Mouse (Mus musculus) embryo, embryonic 11 days (tissue): ENCODE measurements at regions not wholly inside any gene's neighbourhood (a gene's known extent, or its start where the extent isn't known, plus 50 kb on each side); places are given as distances from the start of the nearest gene placed in this dataset.

Experiments
- DNase-seq: peaks from one replicate; pipeline ENCODE4 v3.0.0-alpha.2; 2015

DNA sequence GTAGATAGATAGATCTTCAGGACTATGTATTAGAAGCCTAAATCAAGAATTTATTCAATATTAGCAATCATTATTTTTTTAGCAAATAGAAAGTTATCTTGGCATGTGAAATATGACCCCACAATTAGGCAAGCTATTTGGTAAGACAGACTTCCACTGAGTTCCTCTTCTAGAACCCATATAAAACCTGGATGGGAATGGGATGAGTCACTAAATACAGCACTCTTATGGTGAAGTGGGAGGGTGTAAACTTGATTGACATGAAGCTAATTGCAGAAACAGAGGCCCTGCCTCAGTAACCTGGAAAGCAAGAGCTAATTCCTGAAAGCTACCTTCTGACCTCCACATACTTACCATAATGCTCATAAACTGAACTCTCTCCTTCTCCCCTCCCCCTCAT lies 723.2 kb upstream of the Zeb2 start:
- DNase-seq = no peak

DNA sequence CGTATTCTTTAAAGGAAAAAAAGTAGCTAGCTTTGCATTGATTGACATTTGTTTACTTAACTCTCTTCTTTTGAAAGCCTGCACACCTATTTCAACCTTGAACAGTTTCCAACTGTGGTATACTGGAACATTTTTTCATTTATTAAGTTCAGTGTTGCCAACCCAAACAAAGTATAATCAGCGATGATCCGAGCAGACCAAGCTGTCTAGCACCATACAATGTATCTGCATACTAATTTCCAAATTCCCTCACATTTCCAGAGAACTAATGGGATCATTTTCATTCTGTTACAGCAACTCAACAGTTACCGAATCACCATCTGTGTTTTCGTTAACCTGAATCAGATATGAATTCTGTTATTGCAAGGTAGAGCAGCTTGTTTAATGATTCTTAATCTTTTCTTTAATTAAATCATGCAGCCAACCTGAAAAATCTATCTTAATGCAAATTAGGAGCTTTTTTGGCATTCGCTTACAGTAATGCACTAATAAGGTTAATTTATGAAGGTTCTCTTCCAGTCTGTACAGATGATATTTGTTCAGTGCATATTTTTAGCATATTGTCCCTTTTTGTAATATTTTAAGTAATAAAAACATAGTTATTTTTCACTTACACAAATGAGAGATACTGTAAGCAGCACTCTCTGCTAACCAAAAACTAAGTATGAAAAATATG lies 719.5 kb upstream of the Zeb2 start:
- DNase-seq = no peak

DNA sequence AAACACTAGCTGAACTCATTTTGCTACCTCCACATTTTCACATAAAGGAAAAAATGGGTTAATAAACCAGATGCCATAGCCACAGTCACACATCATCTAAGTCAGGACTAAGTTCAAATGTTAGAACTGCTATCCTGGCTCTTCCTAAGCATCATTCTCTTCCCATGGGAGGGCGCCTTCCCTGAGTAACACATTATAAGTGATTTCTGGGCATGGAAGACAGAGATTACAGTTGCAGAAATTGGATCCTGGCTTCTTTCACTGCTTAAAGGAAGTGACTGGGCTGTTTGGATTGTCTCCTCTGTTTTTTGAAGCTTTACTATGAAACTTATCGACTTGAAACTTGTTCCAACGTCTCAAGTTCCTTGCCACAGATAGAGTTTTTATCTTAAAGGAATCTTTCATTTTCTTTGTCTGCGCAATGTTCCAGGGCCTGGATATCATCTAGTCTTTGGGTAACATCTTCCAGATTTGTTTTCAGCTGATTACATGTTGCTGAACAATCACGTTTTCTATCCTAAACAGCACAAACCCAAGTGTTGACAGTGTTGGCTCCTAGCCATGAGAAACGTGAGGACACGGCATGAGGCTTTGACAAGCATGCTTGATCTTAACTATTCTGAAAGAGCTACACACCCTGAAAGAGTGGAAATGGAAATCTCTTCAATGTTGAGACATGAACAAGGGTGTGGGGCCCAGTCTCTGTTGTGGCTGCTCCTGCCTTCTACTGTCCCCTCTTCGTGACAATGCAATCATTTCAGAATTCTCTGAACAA lies 700.9 kb upstream of the Zeb2 start:
- no peak for DNase-seq

DNA sequence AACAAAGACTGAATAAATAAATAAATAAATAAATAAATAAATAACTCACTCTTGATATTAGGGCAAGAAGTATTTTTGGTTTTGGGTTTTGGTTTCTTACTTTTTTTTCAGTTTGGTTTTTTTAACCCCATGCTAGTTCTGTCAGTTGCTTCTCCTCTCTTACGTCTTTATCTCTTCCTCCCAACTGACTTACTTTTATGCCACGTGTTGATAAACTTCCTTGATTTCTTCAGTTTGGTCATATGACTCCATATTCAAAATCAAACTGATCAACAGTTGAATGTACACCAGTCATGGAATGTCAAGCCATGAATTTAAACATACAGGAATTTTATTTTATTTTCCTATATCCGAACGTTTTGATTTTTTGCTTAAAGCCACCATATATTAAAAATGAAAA lies 697.5 kb upstream of the Zeb2 start:
- DNase-seq = no peak

DNA sequence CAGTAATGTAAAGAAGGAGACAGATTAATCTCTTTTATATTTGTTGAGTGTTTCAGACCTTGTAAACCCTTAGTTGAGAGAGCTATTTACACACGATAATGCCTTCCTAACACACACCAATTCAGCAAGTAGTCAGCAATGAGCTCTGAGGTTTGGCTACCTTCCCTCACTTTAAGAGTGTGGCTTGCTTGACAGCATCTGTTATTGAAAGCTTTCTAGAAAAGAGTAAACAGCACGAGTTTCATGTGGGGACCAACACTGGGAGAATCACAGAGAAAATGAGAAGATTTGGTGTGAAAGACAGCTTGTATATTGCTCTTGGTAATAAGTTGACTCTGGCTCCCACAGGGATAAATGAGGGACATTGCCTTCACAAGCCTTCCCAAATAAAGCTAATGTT lies 688.1 kb upstream of the Zeb2 start:
- DNase-seq = no peak

DNA sequence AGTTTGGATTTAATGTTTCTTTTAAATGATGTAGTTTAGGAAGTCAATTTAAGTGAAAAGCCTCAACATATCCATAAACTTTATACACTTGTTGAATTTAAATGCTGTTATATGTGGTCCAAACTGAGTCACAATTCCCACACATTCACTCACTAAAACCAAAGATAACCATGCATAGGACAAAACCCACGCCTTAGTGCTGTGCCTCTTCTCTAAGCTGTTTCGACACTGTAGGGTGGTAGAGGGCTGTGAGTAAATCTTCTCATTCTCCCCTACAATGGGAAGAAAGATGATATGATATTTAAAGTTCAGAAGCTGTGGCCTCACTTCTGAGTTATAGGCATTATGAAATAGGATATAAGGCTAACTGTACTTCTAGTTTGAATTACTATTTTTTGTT lies 682.9 kb upstream of the Zeb2 start:
- no peak for DNase-seq

DNA sequence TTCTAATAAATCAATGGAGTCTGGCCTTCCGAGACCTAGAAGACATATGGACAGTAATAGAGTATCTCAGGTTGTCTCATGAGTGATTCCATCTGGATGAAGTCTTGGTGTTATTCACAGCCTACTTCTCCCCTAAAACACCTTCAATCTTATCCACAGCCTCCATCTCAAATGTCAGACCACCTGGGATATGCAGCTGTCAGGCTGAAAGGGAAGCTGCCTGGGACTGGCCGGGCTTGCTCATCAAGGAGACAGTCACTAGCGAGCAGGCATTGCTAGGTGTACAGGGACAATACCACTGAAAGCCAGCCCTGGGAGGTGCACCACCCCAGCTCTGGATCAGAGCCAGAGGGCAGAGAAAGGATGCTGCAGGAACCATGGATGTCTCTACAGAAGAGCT lies 676.4 kb upstream of the Zeb2 start:
- DNase-seq = no peak

DNA sequence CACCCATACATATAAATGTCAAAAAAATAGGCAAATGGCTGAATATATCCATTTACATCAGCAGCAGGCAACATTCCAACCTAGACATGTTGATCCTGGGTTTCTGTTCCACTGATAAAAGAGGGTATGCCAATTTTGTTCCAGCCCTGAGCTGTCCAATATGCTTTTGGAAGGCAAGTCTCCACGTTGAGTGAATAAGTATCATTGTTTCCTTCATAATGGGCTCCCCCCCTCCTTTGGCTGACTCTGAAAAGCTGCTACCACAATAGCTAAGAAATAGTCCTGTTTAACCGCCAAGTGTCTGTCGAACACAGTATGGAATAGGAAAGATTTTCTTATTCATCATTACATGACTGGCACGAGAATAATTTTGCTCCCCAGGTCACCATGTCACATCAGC lies 672.5 kb upstream of the Zeb2 start:
- DNase-seq = peak; percentile 18

DNA sequence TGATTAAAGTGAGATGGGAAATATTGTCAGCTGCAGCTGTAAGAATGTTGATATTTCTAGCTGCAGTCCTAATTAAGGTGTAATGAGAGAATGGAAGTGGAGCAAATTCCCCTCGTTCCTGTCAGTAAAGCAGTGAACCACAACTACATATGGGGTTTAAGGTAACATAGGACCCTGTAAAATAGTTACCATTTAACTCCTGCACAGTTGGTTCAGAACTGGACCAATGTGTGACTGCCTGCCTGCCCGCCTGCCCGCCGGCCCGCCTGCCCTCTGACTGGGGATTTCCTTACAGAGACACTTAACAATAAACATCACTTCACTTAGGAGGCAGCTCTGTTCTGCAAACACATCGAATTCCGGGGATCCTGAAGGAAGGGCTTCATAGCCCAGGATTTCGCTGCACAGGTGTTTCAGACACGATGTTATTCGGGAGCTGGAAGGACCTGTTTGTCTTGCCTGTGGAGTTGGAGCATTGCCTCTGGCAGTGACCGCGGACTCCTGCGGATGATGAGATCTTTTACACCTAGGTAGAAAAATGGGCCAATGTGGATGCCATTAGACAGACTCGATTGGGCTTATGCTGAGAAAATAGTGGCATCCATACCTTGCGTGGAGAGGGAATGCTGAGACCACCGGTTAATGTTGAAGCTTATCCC lies 670.7 kb upstream of the Zeb2 start:
- peak; percentile 7 for DNase-seq

DNA sequence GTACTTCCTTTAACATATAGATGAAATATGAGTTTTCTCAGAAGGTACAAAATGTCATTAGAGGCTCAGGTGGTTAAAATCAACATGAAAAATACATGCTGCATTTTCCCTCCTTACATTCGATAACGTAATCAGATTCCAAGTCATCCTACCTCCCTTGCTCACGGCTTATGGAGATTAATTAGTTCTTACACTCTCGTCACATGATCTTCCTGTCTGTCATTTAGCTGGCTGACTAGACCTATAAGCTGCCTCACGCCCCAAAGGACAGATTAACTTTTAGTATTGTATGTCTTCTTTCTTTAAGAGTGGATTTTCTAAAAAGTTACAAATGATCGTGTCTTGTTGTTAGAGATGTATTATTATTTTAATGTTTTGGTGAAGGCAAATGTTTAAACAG lies 669.6 kb upstream of the Zeb2 start:
- peak; percentile 20 for DNase-seq

DNA sequence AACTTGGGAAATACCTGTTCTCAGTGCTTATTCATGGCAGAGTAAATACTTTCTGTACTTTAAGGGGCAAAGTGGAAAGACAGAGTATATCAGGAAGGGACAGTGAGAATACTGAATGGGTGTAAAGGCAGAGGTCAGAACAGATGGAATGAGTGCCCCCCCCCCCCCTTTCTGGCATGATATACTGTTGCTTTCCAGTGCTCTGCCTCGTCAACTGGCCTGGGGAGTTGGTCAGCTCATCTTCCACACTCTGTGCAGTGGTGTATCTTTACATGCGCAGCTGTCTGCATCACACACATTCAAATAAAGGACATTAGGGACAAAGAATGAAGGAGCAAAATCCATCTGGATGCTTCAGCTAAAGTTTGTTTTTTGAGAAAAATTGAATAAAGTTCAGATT lies 668.5 kb upstream of the Zeb2 start:
- no peak for DNase-seq

DNA sequence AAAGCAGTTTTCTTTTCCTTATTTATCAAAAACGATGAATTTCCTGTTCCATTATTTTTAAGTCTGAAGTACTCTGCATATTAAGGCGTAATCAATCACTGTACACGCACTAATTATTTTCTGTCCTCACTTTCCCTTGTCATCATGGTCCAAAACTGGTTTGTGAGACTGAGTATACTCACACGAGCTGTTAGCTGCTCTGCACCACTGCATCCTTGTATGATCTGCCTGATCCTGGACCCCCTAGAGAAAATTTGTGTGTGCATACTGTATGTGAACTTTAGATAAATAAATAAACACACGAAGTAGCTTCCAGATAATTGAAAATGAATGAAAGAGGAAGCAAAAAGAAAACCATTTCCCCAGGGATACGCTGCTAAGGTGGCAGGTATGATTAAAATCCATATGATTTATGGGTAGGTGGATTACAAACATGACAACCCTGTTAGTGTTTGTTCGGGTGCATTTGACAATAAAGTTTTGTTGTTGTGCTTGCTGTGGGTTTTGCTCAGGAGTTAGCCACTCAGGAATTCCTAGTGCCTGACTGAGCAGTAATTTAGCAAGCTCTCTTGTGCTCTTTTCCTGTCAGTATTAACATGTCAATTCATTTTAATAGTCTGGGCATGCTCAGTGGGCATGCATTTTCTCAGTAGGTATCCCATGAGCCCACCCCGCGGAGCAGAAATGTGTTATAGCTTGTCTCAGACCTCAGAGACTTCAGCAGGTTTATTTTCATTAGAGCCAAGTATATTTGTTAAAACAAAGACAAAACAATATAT lies 666.6 kb upstream of the Zeb2 start:
- DNase-seq = peak; percentile 13

DNA sequence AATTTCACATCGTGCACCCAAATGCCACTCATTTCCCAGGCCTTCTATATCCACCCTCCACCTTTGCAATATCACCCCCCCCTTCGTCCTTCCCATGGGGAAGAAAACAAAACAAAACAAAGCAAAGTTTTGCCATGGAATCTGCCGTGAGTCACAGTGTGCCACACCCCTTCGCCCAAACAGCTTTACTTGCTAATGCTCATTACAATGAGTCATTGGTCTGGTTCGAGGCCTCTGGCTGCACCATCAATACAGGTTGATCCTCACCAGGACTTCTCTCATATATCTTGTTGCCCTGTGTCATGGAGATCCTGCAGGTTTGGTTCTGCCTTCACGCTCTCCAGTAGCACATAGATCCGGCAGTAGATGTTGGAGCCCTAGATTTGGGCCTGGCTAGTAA lies 660.3 kb upstream of the Zeb2 start:
- DNase-seq = no peak

DNA sequence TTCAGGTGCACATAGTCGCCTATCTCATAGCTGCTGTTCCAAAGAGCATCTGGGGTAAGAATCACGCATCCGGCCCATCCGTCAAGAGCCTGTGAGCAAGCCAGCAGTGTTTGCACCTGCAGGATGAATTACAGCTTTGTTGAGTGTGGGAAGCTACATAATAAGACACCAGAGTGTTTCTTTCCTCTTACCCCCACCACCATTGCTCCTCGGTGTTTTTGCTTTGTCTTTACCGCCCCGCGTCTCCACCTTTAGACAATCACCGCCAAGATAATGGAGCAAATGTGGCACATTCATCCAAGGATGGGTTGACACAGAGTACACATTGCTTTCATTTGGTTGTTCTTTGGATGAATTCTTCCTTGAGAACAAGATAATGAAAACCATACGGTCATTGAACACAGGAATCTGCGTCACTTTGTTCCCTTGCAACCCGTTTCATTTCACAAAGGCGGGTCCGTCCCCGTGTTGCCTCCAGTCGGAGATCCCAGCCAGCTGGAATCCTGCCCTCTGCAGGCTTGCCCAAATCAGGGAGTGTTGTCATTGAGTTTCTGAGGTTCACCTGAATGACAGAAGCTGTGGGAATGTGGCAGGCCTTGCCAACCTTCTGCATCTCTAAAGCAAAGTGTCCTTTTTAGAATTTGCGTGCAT lies 659.4 kb upstream of the Zeb2 start:
- DNase-seq = peak; percentile 63

DNA sequence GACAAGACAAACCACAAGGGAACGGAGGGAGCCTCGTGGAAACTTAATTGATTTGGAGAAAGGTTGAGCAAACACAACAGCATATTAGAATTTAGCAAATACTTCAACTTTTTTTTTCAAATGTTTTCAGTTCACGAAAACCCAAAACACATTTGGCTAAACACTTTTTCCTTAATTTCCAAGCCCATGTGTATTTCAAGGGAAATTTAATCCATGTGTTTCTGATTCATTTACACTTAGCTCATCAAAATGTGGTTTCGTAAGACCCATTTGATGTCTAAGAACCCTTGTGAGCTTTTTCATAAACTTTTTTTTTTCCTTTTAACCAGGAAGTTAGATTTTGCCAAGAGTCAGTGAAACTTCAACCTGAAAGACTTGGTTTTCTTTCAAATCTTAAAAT lies 658.5 kb upstream of the Zeb2 start:
- DNase-seq = no peak

DNA sequence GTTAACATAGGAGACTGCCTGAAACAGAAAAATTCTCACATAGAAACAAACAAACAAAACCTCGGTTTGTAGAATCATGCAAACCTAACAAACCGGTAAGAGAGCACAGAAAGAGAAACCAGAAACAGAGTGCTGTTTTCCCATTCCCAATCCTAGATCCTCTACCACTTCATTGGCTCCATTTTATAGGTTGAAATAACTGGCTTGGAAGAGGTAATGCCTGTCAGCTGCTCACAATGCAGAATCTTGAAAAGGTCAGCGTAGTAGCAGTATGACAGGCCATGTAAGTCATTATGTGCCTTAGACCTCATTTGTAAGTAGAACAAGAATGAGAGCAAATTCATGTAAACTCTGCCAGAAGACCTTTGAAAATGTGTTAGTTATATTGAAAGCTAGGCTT lies 657.2 kb upstream of the Zeb2 start:
- DNase-seq = no peak

DNA sequence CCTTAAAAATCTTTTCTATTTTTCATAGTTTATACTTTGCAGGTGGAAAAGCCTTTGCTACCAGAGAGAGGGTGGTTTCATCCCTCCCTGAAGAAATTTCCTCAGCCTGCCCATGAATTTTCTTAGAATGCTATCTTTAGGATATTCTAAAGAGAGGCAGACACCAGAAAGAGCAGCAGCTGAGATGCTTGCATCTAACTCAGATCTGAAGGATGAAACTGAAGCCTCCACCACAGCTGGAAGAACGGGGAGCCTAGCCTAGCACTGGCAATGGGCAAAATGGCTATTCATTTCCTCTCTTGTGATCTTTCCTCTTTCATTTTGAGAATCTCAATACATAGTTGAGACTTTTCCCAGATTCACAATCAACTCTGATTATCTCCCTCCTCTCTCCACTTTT lies 640.0 kb upstream of the Zeb2 start:
- no peak for DNase-seq

DNA sequence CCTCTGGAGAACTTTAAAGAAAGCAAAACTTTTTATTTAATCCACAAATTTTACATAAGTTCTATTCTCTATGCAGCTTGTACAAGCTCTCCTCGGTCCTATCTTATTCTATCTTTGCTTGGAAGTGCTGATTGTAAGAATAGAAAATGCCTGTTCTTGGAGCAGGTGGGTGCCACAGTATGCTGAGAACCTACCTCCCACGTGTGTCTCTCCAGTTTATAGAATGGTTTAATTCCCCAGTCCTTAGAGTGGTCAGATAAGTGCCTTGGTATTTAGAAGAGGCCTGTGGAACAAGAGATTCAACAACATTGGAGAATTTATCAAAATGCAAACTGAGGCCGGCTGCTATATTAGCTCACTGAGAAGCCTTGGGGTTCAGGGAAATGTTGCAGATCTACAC lies 639.2 kb upstream of the Zeb2 start:
- no peak for DNase-seq

DNA sequence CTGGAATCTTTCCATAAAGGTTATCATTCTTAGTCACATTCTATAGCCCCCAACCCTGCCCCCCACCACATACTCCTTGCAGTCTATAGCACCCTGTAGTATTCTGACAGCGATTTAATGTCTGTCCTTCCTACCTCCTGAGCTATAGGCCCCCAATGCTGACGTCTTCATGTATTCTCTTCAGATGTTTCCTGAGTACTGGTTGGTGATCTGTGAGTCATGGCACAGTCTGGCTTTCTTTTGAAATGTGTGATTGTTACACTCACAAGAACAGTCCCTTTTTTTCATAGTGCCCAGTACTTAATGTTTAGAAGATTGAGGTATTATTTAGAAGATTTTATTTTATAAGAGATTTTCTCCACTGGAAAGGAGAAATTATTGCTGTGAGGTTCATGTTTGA lies 634.6 kb upstream of the Zeb2 start:
- no peak for DNase-seq

DNA sequence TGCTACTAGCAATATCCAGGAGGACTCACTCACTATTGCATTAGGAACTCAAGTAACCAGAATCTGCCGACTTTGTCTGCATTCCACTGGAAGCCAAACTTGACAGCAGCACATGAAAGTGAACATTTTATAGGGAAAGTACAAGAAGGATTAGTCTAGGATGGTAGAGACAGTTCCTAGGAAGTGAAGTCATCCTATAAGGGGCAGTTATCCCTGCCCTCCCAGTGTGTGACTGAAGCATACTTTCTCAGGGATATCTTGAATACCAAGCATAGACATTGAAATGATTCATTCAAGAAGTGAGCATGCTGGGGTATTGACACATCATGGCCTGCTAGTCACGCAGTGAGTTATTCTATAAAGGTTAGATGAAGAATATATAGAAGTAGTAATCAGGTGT lies 632.2 kb upstream of the Zeb2 start:
- no peak for DNase-seq

DNA sequence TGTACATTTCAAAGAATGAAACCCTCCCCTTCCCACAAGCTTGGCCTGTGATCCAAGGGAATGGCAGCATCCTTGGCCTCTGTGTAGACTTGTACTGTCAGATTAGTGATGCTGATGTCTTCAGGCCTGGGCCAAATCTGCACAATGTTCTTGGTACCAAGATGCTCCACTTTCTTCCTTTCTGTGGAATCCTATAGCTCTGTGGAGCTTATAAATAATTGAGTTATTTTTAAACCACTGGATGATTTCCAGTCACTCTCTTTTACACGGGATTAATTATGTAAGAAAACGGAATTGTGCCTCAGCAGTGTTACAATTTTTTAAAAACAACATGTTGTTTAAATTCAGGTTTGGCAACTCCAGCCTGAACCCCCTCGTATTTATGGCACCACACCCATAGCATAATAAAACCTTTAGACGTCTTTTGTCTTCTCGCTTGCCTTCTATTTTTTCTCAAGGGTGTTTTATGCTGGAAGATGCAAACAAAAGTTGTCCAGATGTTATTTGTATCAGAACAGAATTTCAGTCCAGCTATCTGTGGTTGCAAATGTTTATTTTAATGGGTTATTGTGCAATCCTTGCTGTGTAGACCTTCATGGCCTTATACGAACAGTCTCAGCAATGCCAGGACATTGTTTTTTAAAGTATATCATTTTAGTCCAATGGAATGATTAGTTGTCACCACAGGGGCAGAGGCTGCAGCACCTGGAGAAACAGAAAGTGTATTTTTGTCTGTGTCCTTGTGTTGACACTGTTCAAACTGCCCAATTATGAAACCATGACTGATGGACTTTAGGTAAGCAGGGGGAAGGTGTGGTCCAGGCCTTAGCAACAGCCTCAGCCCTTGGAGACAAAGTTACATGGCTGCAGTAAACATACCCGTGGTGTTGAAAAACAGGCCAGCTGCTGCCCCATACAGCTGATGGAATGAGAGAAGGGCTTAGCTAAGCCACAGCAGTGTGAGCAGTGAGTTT lies 630.4 kb upstream of the Zeb2 start:
- DNase-seq = no peak

DNA sequence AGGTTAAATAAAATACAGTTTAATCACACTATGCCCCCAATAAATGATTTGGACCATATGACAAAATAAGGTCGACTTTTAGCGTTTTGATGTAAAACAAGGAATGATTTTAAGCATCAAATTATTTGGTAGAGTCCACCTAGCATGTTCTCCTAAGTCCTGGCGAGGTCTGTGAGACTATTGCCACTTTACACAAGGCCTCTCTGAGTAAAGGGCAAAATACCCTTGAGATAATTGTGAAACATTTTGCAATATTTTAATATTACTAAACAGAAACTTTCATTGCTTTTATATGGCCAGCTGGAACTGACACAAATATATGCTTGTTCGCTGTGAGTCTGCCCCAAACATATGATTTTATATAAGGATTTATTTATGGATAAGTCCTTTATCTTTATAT lies 629.4 kb upstream of the Zeb2 start:
- no peak for DNase-seq
